Mouse (Mus musculus) hindbrain, postnatal 0 days (tissue): ENCODE results near the gene Disp3. TPM values are rescaled to one million over a fixed set of nuclear protein-coding genes. Genes with fewer than 3 reads are reported as not detected.

Experiments used
- ATAC-seq: fragments of 200-750 bp; cut with Nextera tagmentation; 2 replicates; pipeline ENCODE4 v1.8.0; 2017; ENCODE audit warnings: mild to moderate bottlenecking, moderate TSS enrichment, moderate library complexity
- DNase-seq: peaks from one replicate; pipeline ENCODE4 v3.0.0-alpha.2; 2015; ENCODE audit warnings: low spot score
- H3K27ac ChIP-seq: fragments of 300-500 bp; sonication (generic); 2 replicates; pipeline ENCODE4 v1.5.1; 2014; ENCODE audit warnings: mild to moderate bottlenecking
- H3K27me3 ChIP-seq: fragments of 300-500 bp; sonication (generic); 2 replicates; pipeline ENCODE4 v1.6.1; 2014; ENCODE audit warnings: low read length, mixed read lengths; ENCODE audit not compliant: insufficient read depth
- H3K36me3 ChIP-seq: fragments of 300-500 bp; sonication (generic); 2 replicates; pipeline ENCODE4 v1.6.1; 2014; ENCODE audit warnings: low read length, mixed read lengths; ENCODE audit not compliant: insufficient read depth
- H3K4me1 ChIP-seq: fragments of 300-500 bp; sonication (generic); 2 replicates; pipeline ENCODE4 v1.6.1; 2014; ENCODE audit warnings: antibody characterized with exemption, low read length, mixed read lengths; ENCODE audit not compliant: insufficient read depth
- H3K4me2 ChIP-seq: fragments of 300-500 bp; sonication (generic); 2 replicates; pipeline ENCODE4 v1.6.1; 2014; ENCODE audit warnings: low read depth, mild to moderate bottlenecking, low read length, moderate library complexity, mixed read lengths
- H3K4me3 ChIP-seq: fragments of 300-500 bp; sonication (generic); 2 replicates; pipeline ENCODE4 v1.5.1; 2014; ENCODE audit warnings: low read length
- H3K9ac ChIP-seq: fragments of 300-500 bp; sonication (generic); replicated peaks from 2 replicates; pipeline ENCODE4 v1.6.1; 2014; ENCODE audit warnings: mild to moderate bottlenecking, low read length, moderate library complexity, mixed read lengths
- H3K9me3 ChIP-seq: fragments of 300-500 bp; sonication (generic); 2 replicates; pipeline ENCODE4 v1.6.1; 2016; ENCODE audit warnings: low read length, mixed read lengths
- CTCF ChIP-seq: IDR thresholded peaks from 2 replicates; pipeline ENCODE4 v1.5.1; 2016; ENCODE audit warnings: antibody characterized with exemption, control low read depth, low read depth
- WGBS: fragments of 180-500 bp; shearing (Covaris S2); extraction: QIAGEN DNeasy Blood & Tissue Kit; methylation state at CpG from one replicate; pipeline ENCODE4 v1.1.7; 2014; 5-methylcytosine and 5-hydroxymethylcytosine counted together
- polyA plus RNA-seq: library from polyadenylated mRNA; unstranded; fragments of >200 nt; fragmentation: Nextera tagmentation; extraction: Ambion mirVana; gene quantifications from 2 replicates; pipeline ENCODE4 v1.2.1, GENCODE M21; 2015
- total RNA-seq: library from RNA; depleted of rRNA; stranded (reverse); fragments of >200 nt; gene quantifications from 2 replicates; pipeline ENCODE4 v1.2.3, GENCODE M21; 2014

The Disp3 gene
- total and polyA plus RNA-seq, 2 experiments from 2014 or later = 8.4 to 53.0 TPM

DNA sequence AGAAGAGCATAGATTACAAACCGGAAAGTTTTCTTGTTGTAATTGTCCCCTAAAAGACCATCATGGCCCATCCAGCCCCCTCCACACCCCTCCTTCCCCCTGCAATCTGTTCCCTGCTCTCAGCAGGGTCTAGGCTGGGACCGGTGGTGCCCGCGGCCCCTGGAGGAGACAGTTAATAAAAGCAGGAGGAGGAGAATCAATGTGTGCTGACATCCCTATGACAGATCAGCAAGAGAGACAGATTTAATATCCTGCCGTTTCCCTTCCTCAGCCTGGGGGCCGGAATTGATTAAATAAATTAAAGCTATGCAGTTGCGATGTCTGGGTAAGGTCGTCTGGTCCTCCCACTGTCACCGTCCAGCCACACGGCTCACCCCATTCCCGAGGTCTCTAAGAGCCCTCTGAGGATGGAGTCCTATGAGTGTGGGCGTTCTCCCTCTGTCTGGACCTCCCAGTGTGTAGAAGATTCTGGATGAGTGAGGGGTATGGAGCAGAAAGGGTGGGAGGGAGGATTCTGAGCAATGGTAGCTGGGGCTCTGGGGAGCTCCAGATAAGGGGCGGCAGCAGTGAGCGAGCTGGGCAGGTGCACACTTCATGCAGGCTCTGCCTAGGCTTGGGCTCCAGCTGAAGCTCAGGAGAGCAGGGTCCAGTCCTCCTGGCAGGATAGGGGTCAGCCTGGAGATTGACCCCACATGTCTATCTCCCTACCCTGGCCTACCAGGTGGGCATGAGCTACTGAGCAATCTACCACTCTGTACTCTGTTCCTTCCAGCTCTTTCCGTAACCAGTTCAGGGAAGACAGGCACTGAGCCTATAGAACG is 24.7 kb upstream of the Disp3 start:
- TF ChIP-seq CTCF = no peak
- no peak overlapping the region for H3K4me2 ChIP-seq
- ATAC-seq (no peak), DNase-seq (no peak)
- H3K4me3 ChIP-seq = no peak overlapping the region
- H3K27ac ChIP-seq = no peak overlapping the region
- peaks cover 27% of the 10 kb centered on the region for H3K4me1 ChIP-seq
- H3K9me3 ChIP-seq = no peaks in the 10 kb centered on the region
- H3K36me3 ChIP-seq = no peaks in the 10 kb centered on the region
- H3K27me3 ChIP-seq = no peaks in the 10 kb centered on the region
- WGBS = 40% methylated on average over 16 of the region's 16 CpGs
- H3K9ac ChIP-seq = no peak overlapping the region

DNA sequence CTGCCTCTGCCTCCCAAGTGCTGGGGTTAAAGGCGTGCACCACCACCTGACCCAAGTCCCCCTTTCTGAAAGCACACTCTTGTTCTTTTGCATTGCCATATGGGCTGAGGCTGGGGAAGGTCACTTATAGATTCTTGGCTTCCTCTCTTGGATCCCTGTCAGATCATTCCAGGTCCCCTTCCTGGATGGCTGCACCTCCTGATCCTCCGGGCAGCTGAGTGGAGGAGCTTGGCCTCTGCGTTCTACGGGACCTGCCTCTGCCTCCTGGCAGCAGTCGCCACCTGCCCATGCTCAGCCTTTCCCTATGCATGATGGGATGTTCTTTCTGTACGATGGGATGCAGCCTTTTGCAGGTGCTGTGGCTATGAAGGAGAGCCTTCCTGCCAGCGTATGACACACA is 23.1 kb upstream of the Disp3 start:
- ATAC-seq (no peak), DNase-seq (no peak)
- no peak for TF ChIP-seq CTCF
- H3K4me2 ChIP-seq = no peak overlapping the region
- H3K9ac ChIP-seq = no peak overlapping the region
- no peaks in the 10 kb centered on the region for H3K36me3 ChIP-seq
- no peak overlapping the region for H3K4me3 ChIP-seq
- H3K4me1 ChIP-seq = peaks cover 25% of the 10 kb centered on the region
- 77% methylated on average over 7 of the region's 7 CpGs for WGBS
- no peaks in the 10 kb centered on the region for H3K27me3 ChIP-seq
- no peaks in the 10 kb centered on the region for H3K9me3 ChIP-seq
- H3K27ac ChIP-seq = no peak overlapping the region

DNA sequence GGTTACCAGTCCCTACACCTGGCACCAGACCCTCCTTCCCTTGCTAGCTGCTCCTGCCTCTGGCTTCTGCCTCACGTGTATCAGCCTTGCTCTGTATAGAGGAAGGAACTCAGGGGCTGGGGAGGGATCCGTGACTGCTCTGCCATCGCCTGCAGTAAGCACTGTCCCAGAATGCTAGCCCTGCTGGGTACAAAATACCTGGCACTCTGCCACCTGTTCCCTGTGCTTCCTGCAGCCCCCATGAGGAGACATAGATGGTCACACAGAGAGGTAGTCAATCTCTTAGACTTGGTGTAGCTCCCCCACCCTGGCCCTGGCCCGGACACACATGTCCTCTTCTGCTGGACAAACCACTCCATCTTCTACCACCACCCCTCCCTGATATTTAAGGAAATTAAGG is 22.4 kb upstream of the Disp3 start:
- ATAC-seq = no peak

DNA sequence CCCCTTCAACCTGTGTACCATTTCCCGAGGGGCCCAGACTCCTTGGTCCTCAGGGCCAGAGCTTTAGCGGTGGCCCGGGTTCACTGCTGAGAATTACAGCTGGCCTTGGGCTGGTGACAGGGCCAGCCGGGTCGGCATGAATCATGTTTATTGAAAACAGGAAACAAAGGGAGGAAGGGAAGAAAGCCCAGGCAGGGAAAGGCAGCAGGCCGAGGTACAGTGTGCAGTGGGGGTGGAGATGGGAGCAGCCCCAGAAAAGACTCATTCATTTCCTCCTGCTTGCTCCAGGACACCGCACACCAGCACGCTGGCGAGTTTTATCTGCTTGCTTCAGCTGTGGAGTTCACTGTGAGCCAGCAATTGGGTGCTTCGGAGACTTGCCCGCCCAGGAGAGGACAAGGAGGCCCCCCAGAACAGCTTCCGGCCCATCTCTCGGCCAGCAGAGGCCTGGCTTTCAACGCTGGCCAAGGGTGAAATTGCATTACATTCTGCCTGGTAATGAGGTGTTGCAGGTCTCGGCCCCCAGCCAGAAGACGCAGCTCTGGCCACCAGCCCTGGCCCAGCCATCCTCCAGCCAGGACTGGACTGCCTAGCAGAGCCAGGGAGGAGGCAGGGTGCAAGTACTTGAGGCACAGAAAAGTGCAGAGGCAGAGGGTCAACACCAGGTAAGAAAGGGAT is 18.8 kb upstream of the Disp3 start:
- Histone ChIP-seq H3K9ac (no peak overlapping the region), H3K27ac (no peak overlapping the region), H3K27me3 (no peaks in the 10 kb centered on the region), H3K4me1 (no peaks in the 10 kb centered on the region), H3K4me3 (no peak overlapping the region), H3K4me2 (no peak overlapping the region), H3K9me3 (no peaks in the 10 kb centered on the region), H3K36me3 (no peaks in the 10 kb centered on the region)
- WGBS = 13% methylated on average over 16 of the region's 16 CpGs
- 0 out of 2 replicates have a peak, but pooled peaks have one; percentile 18 for TF ChIP-seq CTCF
- ATAC-seq = peak; percentile 72
- DNase-seq = peak; percentile 70

More for the DNA sequence above, 22.4 kb upstream of the Disp3 start:
- TF ChIP-seq CTCF = no peak
- 46% methylated on average over 4 of the region's 4 CpGs for WGBS
- H3K27me3 ChIP-seq = no peaks in the 10 kb centered on the region
- H3K4me2 ChIP-seq = no peak overlapping the region
- peaks cover 17% of the 10 kb centered on the region for H3K4me1 ChIP-seq
- DNase-seq = no peak
- H3K9me3 ChIP-seq = no peaks in the 10 kb centered on the region
- H3K4me3 ChIP-seq = no peak overlapping the region
- no peak overlapping the region for H3K9ac ChIP-seq
- no peaks in the 10 kb centered on the region for H3K36me3 ChIP-seq
- H3K27ac ChIP-seq = no peak overlapping the region

DNA sequence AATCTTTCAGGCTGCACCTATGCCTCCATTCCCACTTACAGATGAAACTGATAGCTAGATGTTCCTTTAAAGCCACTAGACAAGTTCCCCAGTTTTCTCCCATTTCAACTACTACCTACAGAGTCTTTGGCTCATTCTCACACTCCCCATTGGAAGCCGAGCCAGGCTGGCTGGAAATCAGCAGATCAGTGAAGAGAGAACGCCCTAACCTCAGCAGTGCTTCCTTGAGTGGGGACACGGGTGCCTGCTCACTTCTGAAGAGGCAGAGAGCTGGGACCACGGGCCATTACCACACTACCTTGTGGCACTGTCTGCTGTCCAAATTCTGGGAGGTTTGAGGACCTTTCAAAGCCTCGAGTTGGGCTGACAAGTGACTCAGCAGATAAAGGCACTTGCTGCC is 11.0 kb upstream of the Disp3 start:
- no peaks in the 10 kb centered on the region for H3K27me3 ChIP-seq
- 52% methylated on average over 5 of the region's 5 CpGs for WGBS
- TF ChIP-seq CTCF = no peak

DNA sequence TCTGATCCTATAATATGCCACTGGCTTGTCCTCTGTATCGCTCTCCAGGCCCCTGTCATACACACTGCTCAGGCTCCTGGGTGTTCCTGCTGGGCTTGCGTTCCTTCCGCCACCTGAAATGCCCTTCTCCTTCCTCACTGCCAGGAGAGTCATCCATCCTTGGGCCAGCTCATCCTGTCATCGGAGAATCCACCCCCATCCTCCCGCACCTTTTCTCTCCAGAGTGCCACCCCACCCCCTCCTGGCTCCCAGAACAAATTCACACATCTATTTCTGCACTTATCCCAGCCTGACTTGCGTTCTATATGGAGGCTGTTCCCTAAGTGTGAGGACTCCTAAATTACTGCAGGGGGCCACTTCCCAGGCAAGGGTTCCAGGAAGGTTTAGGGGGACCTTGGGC is 9.9 kb upstream of the Disp3 start:
- ATAC-seq (no peak), DNase-seq (no peak)
- Histone ChIP-seq H3K9me3 (no peaks in the 10 kb centered on the region), H3K4me1 (no peaks in the 10 kb centered on the region), H3K4me3 (no peak overlapping the region), H3K27me3 (no peaks in the 10 kb centered on the region), H3K4me2 (no peak overlapping the region), H3K27ac (no peak overlapping the region), H3K9ac (no peak overlapping the region), H3K36me3 (no peaks in the 10 kb centered on the region)
- 72% methylated on average over 6 of the region's 6 CpGs for WGBS
- no peak for TF ChIP-seq CTCF

More for the DNA sequence above, 11.0 kb upstream of the Disp3 start:
- H3K9me3 ChIP-seq = no peaks in the 10 kb centered on the region
- H3K9ac ChIP-seq = no peak overlapping the region
- H3K4me2 ChIP-seq = no peak overlapping the region
- no peaks in the 10 kb centered on the region for H3K36me3 ChIP-seq
- H3K4me1 ChIP-seq = no peaks in the 10 kb centered on the region
- no peak overlapping the region for H3K4me3 ChIP-seq
- no peak overlapping the region for H3K27ac ChIP-seq
- ATAC-seq (no peak), DNase-seq (no peak)

DNA sequence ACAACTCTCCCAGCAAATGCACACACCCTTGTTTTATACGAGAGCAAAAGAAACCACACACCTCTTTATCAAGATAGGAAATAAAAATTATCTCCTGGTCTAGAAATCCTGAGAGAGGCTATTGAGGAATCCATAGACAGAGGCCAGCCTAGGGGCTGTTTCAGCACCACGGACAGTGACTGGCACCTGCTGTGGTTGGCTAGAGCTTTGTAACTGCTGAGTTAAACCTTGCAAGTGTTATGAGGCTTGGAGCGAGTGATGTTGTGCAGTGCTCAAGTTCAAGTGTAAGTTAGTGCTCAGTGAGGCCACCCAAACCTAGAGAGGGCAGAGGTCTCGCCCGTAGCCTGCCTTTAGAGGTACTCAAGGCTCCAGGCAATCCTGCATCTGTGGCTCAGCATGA is 5.6 kb upstream of the Disp3 start:
- H3K9me3 ChIP-seq = no peaks in the 10 kb centered on the region
- no peak overlapping the region for H3K4me3 ChIP-seq
- no peak for TF ChIP-seq CTCF
- H3K27ac ChIP-seq = no peak overlapping the region
- peaks cover 12% of the 10 kb centered on the region for H3K4me1 ChIP-seq
- H3K9ac ChIP-seq = no peak overlapping the region
- no peaks in the 10 kb centered on the region for H3K27me3 ChIP-seq
- ATAC-seq = no peak
- H3K36me3 ChIP-seq = no peaks in the 10 kb centered on the region
- peak; percentile 57 for DNase-seq
- 24% methylated on average over 5 of the region's 5 CpGs for WGBS
- H3K4me2 ChIP-seq = no peak overlapping the region
